Mouse (Mus musculus) subcutaneous adipose tissue, adult 2 months (tissue): ENCODE results near the gene Abhd16b. TPM values are rescaled to one million over a fixed set of nuclear protein-coding genes. Genes with fewer than 3 reads are reported as not detected.

ENCODE experiments used
- polyA plus RNA-seq: library from polyadenylated mRNA; depleted of rRNA; stranded (reverse); fragments of >200 nt; gene quantifications from 2 replicates; pipeline ENCODE4 v1.2.3, GENCODE M21; 2012; ENCODE audit warnings: low replicate concordance; rRNA removed

The Abhd16b gene
- polyA plus RNA-seq: 0.09 TPM in 1 of 2 replicates, not detected in the other

GRCm38 (mm10) chr2:181493156-181493927 is at the start of gene Abhd16b:
Gene Abhd16b (plus strand): TSS chr2:181493206.

DNA sequence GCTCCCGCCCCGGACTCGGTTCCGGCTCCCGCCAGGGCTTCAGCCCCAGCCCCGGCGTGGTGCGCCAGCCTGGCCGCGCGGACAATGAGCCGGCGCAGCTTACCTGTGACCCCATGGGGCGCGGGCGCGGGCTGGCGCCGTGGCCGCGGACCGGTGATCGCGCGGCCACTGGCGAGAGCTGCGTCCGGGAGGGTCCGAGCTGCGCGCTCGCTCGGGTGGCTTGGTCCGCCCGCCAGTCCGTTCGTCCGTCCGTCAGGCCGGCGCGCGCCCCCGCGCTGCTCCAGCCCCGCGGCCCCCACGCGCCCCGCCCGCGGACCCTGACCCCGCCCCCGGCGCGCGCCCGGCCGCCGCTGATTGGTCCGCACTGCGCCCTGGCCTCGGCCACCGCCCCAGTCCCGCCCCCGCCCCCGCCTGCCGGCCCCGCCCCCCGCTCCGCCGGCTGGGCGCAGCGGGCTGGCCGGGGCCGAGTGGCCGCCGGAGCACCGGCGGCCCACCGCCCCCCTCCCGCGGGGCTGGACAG is 33.8 kb upstream of the Abhd16b start, which contains the start of gene Zbtb46:
Zbtb46 (minus strand) TSS at position 274 of the 520 bp plus-strand sequence.

GRCm38 (mm10) chr2:181496831-181497547 is 4.0 kb downstream of the Abhd16b start, which contains the start of gene Tpd52l2:
Gene Tpd52l2 (plus strand): TSS chr2:181497142.

GRCm38 (mm10) chr2:181520118-181520935 is 27.3 kb downstream of the Abhd16b start, which contains the start of gene Dnajc5:
Gene Dnajc5 (plus strand): TSS chr2:181520485.

Other genes starting within 250 kb of the Abhd16b start
- gene Gmeb2, start 205.2 kb upstream of the Abhd16b start, polyA plus RNA-seq: 15.7 and 22.0 TPM in 2 replicates
- 0.21 and 0.95 TPM in 2 replicates for gene Stmn3, start 178.7 kb upstream of the Abhd16b start, polyA plus RNA-seq
- gene Rtel1, start 173.5 kb upstream of the Abhd16b start, polyA plus RNA-seq: 48.1 and 81.8 TPM in 2 replicates
- gene Zgpat, start 128.3 kb upstream of the Abhd16b start, polyA plus RNA-seq: 34.1 and 66.0 TPM in 2 replicates
- gene Arfrp1, start 127.8 kb upstream of the Abhd16b start, polyA plus RNA-seq: 40.8 and 63.9 TPM in 2 replicates
- gene Lime1, start 113.1 kb upstream of the Abhd16b start, polyA plus RNA-seq: 42.7 and 88.5 TPM in 2 replicates
- gene Zbtb46, start 33.8 kb upstream of the Abhd16b start, polyA plus RNA-seq: 15.9 and 17.4 TPM in 2 replicates
- gene Tpd52l2, start 3.9 kb downstream of the Abhd16b start, polyA plus RNA-seq: 66.8 and 68.3 TPM in 2 replicates
- 84.6 and 85.6 TPM in 2 replicates for gene Dnajc5, start 27.3 kb downstream of the Abhd16b start, polyA plus RNA-seq
- gene Uckl1, start 91.7 kb downstream of the Abhd16b start, polyA plus RNA-seq: 127 and 167 TPM in 2 replicates
- gene Prpf6, start 98.7 kb downstream of the Abhd16b start, polyA plus RNA-seq: 19.6 and 30.6 TPM in 2 replicates
- gene Zfp512b, start 99.6 kb downstream of the Abhd16b start, polyA plus RNA-seq: 43.7 and 126 TPM in 2 replicates
- gene Samd10, start 106.0 kb downstream of the Abhd16b start, polyA plus RNA-seq: 5.7 and 18.6 TPM in 2 replicates
- 0.18 TPM in 1 of 2 replicates, not detected in the other for gene Gm29797, start 163.8 kb downstream of the Abhd16b start, polyA plus RNA-seq
- gene Sox18, start 178.4 kb downstream of the Abhd16b start, polyA plus RNA-seq: 119 and 168 TPM in 2 replicates
- gene Tcea2, start 187.1 kb downstream of the Abhd16b start, polyA plus RNA-seq: 14.7 and 37.5 TPM in 2 replicates
- 110 and 123 TPM in 2 replicates for gene Rgs19, start 200.8 kb downstream of the Abhd16b start, polyA plus RNA-seq
- gene Lkaaear1, start 205.2 kb downstream of the Abhd16b start, polyA plus RNA-seq: not detected in 2 replicates
- gene Oprl1, start 221.8 kb downstream of the Abhd16b start, polyA plus RNA-seq: 0.21 and 0.55 TPM in 2 replicates